Mouse (Mus musculus): ENCODE measurements around the gene Tktl2. TPM values are rescaled to one million over a fixed set of nuclear protein-coding genes. Genes with fewer than 3 reads are reported as not detected.

Gene Tktl2
- polyA plus RNA-seq, 1 experiment = not detected

- Histone ChIP-seq H3K4me1 (ENCODE audit: control insufficient read depth, insufficient read depth, low read length) (no peaks in the 10 kb centered on the region), H3K27ac (ENCODE audit: insufficient read depth, low read length) (no peak overlapping the region), H3K4me3 (ENCODE audit: insufficient read depth, low read length) (no peak overlapping the region)
- TF ChIP-seq POLR2A (IDR thresholded peaks at IDR 0.05; ENCODE audit: low read depth, low read length) (no peak), CTCF (IDR thresholded peaks at IDR 0.05; ENCODE audit: borderline replicate concordance, insufficient read depth, low read length) (no peak)
Observed at GRCm38 (mm10) chr8:66519149-66519548, 7.6 kb downstream of the Tktl2 start.

GRCm38 (mm10) chr8:66520576-66520975 lies 9.0 kb downstream of the Tktl2 start:
- TF ChIP-seq POLR2A (IDR thresholded peaks at IDR 0.05; ENCODE audit: low read depth, low read length) (no peak), CTCF (IDR thresholded peaks at IDR 0.05; ENCODE audit: borderline replicate concordance, insufficient read depth, low read length) (no peak)
- Histone ChIP-seq H3K27ac (ENCODE audit: insufficient read depth, low read length) (no peak overlapping the region), H3K4me1 (ENCODE audit: control insufficient read depth, insufficient read depth, low read length) (no peaks in the 10 kb centered on the region), H3K4me3 (ENCODE audit: insufficient read depth, low read length) (no peak overlapping the region)

DNA sequence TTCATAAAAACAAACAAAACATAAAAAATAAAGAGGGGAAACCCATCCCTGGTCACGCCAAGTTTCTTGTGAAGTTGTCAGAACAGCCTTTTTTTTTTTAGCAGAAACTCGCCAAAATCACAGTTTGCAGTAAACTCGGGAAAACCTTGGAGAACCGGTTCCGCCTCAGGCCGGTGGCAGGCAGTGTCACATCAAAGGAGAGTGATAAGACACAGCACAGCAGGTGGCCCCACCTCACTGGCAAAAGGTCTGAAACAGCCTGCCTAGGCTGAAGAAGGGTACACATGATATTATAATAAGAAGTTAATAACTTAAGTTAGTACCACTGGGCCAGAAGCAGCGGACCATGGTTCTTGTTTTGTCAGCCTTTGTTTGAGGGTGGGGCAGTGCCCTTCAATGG lies 38.5 kb downstream of the Tktl2 start:
- H3K4me3 ChIP-seq (ENCODE audit: insufficient read depth, low read length) = no peak overlapping the region
- TF ChIP-seq POLR2A (IDR thresholded peaks at IDR 0.05; ENCODE audit: low read depth, low read length) (no peak), CTCF (IDR thresholded peaks at IDR 0.05; ENCODE audit: borderline replicate concordance, insufficient read depth, low read length) (no peak)
- no peaks in the 10 kb centered on the region for H3K4me1 ChIP-seq (ENCODE audit: control insufficient read depth, insufficient read depth, low read length)
- no peak overlapping the region for H3K27ac ChIP-seq (ENCODE audit: insufficient read depth, low read length)

Other genes with a start within 250 kb of the Tktl2 start
- gene Tma16, start 25.2 kb upstream of the Tktl2 start, polyA plus RNA-seq (2011; ENCODE audit: insufficient read length, low read depth, missing spikeins) = 9.8 and 10.8 TPM in 2 replicates
- not detected in 2 replicates for gene Npy5r, start 176.4 kb downstream of the Tktl2 start, polyA plus RNA-seq (2011; ENCODE audit: insufficient read length, low read depth, missing spikeins)
- gene Npy1r, start 185.4 kb downstream of the Tktl2 start, polyA plus RNA-seq (2011; ENCODE audit: insufficient read length, low read depth, missing spikeins) = 1.3 and 2.8 TPM in 2 replicates